Mouse (Mus musculus) bone marrow macrophage, adult 2 months (primary cell): ENCODE results near the gene D10Jhu81e.

Source experiments
- CTCF ChIP-seq: IDR thresholded peaks from 2 replicates; pipeline ENCODE4 v1.5.1; 2012; ENCODE audit warnings: low read depth, mild to moderate bottlenecking, low read length, moderate library complexity
- POLR2A ChIP-seq: IDR thresholded peaks from 2 replicates; pipeline ENCODE4 v1.6.1; 2012; ENCODE audit warnings: mild to moderate bottlenecking, low read depth, low read length, borderline replicate concordance

GRCm38 (mm10) chr10:78140251-78140600, 29.4 kb downstream of the D10Jhu81e start:
- TF ChIP-seq CTCF (no peak), POLR2A (no peak)
